Mouse (Mus musculus) left cerebral cortex, postnatal 25 days (tissue): ENCODE measurements at regions not wholly inside any gene's neighbourhood (a gene's known extent, or its start where the extent isn't known, plus 50 kb on each side); places are given as distances from the start of the nearest gene placed in this dataset.

Experiments
- DNase-seq, 2 experiments: peaks; one replicate each; pipeline ENCODE4 v3.0.0; 2022; ENCODE audit warnings: low spot score in 2 of 2, mixed read lengths in 1 of 2
- intact Hi-C: fragments of 180-260 bp; cut with DNase I; formaldehyde crosslinking; loops from one replicate; pipeline ENCODE4 v1.15.1; 2025

GRCm38 (mm10) chr13:116443165-116443955, 133.9 kb upstream of the Isl1 start:
- no peak for DNase-seq
- intact Hi-C loops: no loop called here

- no peak for DNase-seq
- intact Hi-C loops: no loop called here
Measured at GRCm38 (mm10) chr13:116417768-116418167, 108.3 kb upstream of the Isl1 start.

- no peak for DNase-seq
- intact Hi-C loops: no loop called here
Measured at GRCm38 (mm10) chr13:116414473-116414872, 105.0 kb upstream of the Isl1 start.

GRCm38 (mm10) chr13:116410682-116411081, 101.2 kb upstream of the Isl1 start:
- intact Hi-C loops: no loop called here
- DNase-seq: no peak
